Mouse (Mus musculus): ENCODE results near the gene Gm20503. TPM values are rescaled to one million over a fixed set of nuclear protein-coding genes. Genes with fewer than 3 reads are reported as not detected.

Gene Gm20503
- polyA plus RNA-seq (2012; rRNA removed) = not detected in 2 replicates

DNA sequence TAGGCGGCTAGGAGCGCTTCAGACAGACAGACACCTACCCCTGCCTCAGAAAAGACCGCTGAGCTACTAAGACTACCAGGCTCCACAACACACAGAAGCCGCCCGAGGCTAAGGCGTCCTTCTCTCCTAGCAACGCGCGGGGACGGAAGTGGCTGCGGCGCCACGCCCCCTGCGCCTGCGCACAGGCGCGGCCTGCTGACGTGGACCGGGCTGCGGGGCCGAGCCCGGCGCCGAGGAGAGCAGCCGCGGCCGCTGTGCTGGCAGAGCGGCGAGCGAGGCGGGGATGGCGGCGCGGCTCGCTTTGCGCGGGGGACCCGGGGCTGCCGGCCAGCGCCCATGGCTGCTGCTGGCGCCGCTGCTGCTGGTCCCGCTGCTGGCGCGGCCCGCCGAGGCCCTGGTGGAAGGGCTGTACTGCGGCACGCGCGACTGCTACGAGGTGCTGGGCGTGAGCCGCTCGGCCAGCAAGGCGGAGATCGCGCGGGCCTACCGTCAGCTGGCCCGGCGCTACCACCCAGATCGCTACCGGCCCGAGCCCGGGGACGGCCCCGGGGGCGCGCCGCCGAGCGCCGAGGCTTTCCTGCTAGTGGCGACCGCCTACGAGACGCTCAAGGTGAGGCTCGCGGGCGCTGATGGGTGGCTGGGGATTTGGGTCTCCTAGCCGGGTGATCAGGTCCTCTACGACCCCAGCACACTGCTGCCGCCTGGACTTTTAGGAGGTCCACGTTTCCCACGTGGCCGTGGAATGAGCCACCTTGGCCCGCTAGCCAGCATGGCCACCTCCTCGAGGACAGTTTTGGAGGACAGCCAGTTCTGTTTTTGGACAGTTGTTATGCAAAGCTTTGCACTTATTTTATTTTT lies at the start of gene Gm20503:
Gene Gm20503 (plus strand): TSS at position 263 of the 858 bp plus-strand sequence.

DNA sequence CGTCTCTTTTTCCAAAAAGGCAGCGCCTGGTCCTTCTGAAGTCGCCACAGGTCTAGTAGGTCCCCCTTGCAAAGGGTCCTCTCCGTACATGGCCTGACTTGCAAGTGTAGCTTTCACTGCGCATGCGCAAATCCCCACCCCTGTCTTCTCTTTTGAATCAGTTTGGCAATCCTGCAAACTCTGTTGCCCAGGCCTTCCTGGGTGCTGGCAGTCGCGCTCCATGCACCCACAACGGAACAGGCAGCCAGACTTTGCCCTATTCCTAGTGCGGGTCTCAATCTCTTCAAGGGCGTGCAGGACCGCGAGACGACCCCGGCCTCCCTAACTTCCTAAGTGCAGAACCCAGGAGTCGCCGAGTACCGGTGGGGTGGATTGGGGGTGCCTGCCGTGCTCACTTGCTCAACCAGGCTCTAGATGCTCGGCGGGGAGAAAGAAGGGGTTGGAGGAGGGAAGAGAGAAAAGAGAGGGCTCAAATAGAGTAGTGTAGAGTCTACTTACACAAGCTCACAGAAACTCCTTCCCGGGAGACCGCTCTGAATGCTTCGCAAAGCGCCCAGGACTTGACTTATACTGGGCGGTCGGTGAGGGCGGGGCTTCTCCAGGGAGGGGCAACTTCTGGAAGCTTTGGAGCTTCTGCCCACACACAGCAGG lies 16.3 kb upstream of the Gm20503 start, which contains the start of gene Ptgr1:
Gene Ptgr1 (minus strand): TSS at position 580 of the 651 bp plus-strand sequence.

DNA sequence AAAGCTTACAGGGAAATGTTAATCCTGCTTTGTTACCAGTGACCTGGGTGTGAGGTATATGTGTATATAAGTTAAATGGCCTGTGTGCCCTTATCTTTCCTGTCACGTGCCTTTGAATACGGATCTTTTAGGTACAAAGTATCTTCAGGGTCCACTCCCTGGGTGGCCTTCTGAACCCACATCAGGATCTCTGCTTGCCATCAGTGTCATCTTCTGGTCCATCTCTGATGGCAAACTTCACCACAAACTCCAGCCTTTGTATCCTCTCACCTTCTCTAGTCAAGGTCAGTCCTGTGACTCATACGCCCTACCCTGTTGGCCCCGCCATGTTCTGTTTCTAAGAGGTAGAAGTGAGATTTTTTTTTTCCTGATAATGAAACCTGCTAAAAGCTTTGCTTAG lies 8.2 kb upstream of the Gm20503 start, which contains the start of gene Dnajc25:
Gene Dnajc25 (plus strand): TSS at position 301 of the 400 bp plus-strand sequence.

DNA sequence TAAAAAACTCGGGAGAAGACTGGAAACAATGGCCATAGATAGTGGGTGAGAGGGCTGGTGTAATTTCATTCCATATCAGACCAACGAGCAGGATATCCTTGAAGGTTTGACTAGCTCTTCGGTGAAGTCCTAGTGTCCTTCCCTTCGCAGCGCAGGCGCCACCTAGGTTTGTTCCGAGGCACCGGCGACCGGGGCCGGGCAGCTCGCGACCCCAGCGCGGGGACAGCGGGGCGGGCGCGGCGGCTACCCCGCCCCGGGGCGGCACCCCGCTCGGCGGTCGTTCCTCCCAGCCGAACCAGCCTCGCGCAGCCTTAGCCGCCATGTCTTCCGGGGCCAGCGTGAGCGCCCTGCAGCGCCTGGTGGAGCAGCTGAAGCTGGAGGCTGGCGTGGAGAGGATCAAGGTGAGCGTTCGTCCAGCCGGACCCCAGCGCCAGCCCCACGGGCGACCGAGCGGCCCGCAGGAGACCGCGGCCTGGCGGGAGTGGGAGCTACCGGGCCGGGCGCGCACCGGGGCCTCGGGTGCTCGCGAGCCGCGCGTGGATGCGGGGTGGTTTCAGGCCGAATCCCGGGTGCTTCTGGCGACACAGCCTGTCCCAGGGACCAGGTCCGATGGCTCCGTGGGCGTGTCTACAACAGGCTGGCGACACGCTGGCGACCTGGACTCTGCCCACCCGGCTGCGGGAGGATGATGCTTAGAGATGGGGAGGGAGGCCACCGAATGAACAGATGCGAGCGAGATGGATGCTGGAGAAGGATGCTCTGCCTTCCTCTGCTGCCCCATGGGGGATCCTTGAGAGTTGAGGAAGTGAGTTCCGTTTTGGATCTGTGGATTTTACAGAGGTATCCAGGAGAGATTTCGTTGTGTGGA lies 32.1 kb downstream of the Gm20503 start, which contains the start of gene Gng10:
Gene Gng10 (plus strand): TSS at position 171 of the 868 bp plus-strand sequence.

Other genes starting within 250 kb of the Gm20503 start
- gene Olfr267, start 215.5 kb upstream of the Gm20503 start, polyA plus RNA-seq (2012; rRNA removed) = 0.07 and 0.19 TPM in 2 replicates
- 29.6 and 32.0 TPM in 2 replicates for gene Ecpas, start 90.5 kb upstream of the Gm20503 start, polyA plus RNA-seq (2012; rRNA removed)
- 2.7 and 2.9 TPM in 2 replicates for gene Zkscan16, start 59.6 kb upstream of the Gm20503 start, polyA plus RNA-seq (2012; rRNA removed)
- gene Ptgr1, start 16.1 kb upstream of the Gm20503 start, polyA plus RNA-seq (2012; rRNA removed) = 13.7 and 16.0 TPM in 2 replicates
- gene Dnajc25, start 8.1 kb upstream of the Gm20503 start, polyA plus RNA-seq (2012; rRNA removed) = 4.5 and 5.5 TPM in 2 replicates
- gene Gng10, start 31.9 kb downstream of the Gm20503 start, polyA plus RNA-seq (2012; rRNA removed) = 27.5 and 50.3 TPM in 2 replicates
- not detected in 2 replicates for gene AI481877, start 135.8 kb downstream of the Gm20503 start, polyA plus RNA-seq (2012; rRNA removed)
- gene Ugcg, start 186.0 kb downstream of the Gm20503 start, polyA plus RNA-seq (2012; rRNA removed) = 30.5 and 46.9 TPM in 2 replicates